Mouse (Mus musculus) cortical plate, adult 2 months (tissue): Measurements from ENCODE around the gene Myl6.

Experiments
- CTCF ChIP-seq: fragments of 200-500 bp; IDR thresholded peaks from 2 replicates; pipeline ENCODE4 v1.5.1; 2011; ENCODE audit warnings: mild to moderate bottlenecking, control low read depth, low read length; ENCODE audit not compliant: insufficient read depth; ENCODE audit errors: extremely low read depth
- POLR2A ChIP-seq: fragments of 200-500 bp; IDR thresholded peaks from 2 replicates; pipeline ENCODE4 v1.6.1; 2011; ENCODE audit warnings: mild to moderate bottlenecking, low read length, control low read depth; ENCODE audit not compliant: insufficient read depth; ENCODE audit errors: extremely low read depth

GRCm38 (mm10) chr10:128493695-128494666 lies at the start of gene Myl6:
- TF ChIP-seq CTCF: peak; percentile 59
- peak; percentile 100 for TF ChIP-seq POLR2A
